Mouse (Mus musculus): ENCODE data around the gene Angpt4.

DNA sequence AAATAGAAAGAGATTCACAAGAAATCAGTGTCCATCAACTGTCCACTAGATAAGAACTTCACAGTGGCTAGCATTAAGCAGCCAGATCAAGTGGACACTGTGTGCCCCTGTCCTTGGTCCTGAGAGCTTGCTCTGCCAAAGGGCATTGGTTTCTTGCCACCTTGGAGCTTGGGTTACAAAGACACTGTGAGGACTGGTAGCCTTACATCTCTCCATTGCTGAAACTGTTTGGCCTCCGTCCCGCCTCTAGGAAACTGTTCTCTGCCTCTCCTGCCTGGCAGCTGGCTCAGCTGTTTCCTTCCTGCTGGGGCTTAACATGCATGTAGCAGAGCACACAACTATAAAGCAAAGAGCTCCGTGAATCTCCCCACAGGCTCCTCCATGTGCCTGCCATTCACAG, 26.9 kb downstream of the Angpt4 start:
- TF ChIP-seq POLR2A (IDR thresholded peaks at IDR 0.05; ENCODE audit: extremely low read depth, insufficient read depth, low read length), result no peak
- no peak for TF ChIP-seq CTCF (IDR thresholded peaks at IDR 0.05; ENCODE audit: extremely low read depth, insufficient read depth, low read length)
